In the genomic region with DNA sequence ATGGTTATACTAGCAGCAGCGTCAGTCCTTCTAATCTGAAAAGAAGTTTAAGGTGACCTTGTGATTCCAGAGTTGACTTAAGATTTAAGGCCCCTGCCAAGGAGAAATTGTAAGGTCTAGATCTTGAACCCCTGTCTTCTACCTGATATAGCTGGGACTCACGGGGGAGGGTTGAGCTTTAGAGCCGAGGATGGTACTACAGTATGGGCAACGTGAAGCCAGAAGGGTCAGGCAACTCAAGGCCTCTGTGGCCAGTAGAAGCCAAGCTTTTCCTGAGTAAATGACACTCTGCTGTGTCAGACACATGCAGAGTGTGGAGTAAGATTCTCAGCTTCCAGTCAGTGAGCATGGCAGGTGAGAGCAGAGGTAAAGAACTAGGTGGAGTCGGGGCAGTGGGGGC, we compare ENCODE assay signal across 23 mouse cellular contexts.
"Had no signal": no experiment of that assay in that cellular context is flagged by ENCODE, and none has a peak within 500 bp of the region (broad histone marks: within the 10 kb centered on the region; RNA-seq: fewer than 3 reads in every experiment).

No protein-coding gene starts in this region.

- H3K36me3 ChIP-seq: heart, embryonic 10.5 days; heart, embryonic 12.5 days; hindbrain, embryonic 13.5 days; hindbrain, embryonic 15.5 days had no signal

- H3K9me3 ChIP-seq: heart, embryonic 10.5 days; hindbrain, embryonic 13.5 days; hindbrain, embryonic 15.5 days; limb, embryonic 13.5 days; limb, embryonic 15.5 days had no signal

- H3K27me3 ChIP-seq: heart, embryonic 12.5 days; hindbrain, embryonic 13.5 days; hindbrain, embryonic 15.5 days; limb, embryonic 13.5 days; limb, embryonic 15.5 days had no signal

- H3K27ac ChIP-seq: heart, embryonic 10.5 days; hindbrain, embryonic 13.5 days; hindbrain, embryonic 15.5 days; hindbrain, postnatal 0 days; limb, embryonic 13.5 days; limb, embryonic 15.5 days; liver, embryonic 14.5 days had no signal

- H3K9ac ChIP-seq: heart, embryonic 12.5 days; hindbrain, embryonic 13.5 days; hindbrain, embryonic 15.5 days; limb, embryonic 13.5 days; limb, embryonic 15.5 days; liver, embryonic 14.5 days had no signal

- H3K4me3 ChIP-seq: heart, embryonic 10.5 days; heart, embryonic 12.5 days; hindbrain, embryonic 13.5 days; hindbrain, embryonic 15.5 days; limb, embryonic 13.5 days; limb, embryonic 15.5 days had no signal

- H3K4me1 ChIP-seq: hindbrain, embryonic 15.5 days had no signal

- H3K4me2 ChIP-seq: heart, embryonic 12.5 days; hindbrain, embryonic 13.5 days; hindbrain, embryonic 15.5 days; limb, embryonic 13.5 days; limb, embryonic 15.5 days; liver, embryonic 11.5 days had no signal

- ATAC-seq: hindbrain, postnatal 0 days; intestine, postnatal 0 days had no signal

- DNase-seq: gastrocnemius, postnatal 10 days; gastrocnemius, postnatal 25 days; heart, adult 18-20 months; heart, postnatal 10 days; heart, postnatal 36 days; kidney, adult 18-20 months; kidney, adult 8-10 months; kidney, postnatal 10 days; kidney, postnatal 25 days; kidney, postnatal 4 days; layer of hippocampus, adult 9-11 months; layer of hippocampus, postnatal 36 days; left cerebral cortex, postnatal 4 days had no signal
